Mouse (Mus musculus) liver, postnatal 0 days (tissue): Measurements from ENCODE around the gene S1pr3.

Source experiments
- CTCF ChIP-seq: sonication (generic); IDR thresholded peaks from 2 replicates; pipeline ENCODE4 v1.5.1; 2016; ENCODE audit warnings: antibody characterized with exemption, low read depth
- EP300 ChIP-seq: IDR thresholded peaks from 2 replicates; pipeline ENCODE4 v1.6.1; 2016; ENCODE audit warnings: antibody characterized with exemption, low read depth, mild to moderate bottlenecking

GRCm38 (mm10) chr13:51378126-51378525 is 30.3 kb upstream of the S1pr3 start:
- TF ChIP-seq CTCF (no peak), EP300 (no peak)
